Mouse (Mus musculus) hindbrain, embryonic 13.5 days (tissue): Measurements from ENCODE around the gene Erv3. TPM values are rescaled to one million over a fixed set of nuclear protein-coding genes. Genes with fewer than 3 reads are reported as not detected.

Experiments
- ATAC-seq: fragments of 200-750 bp; cut with Nextera tagmentation; 2 replicates; pipeline ENCODE4 v1.8.0; 2017; ENCODE audit warnings: moderate TSS enrichment; ENCODE audit not compliant: low FRiP score
- H3K27ac ChIP-seq: fragments of 300-500 bp; sonication (generic); 2 replicates; pipeline ENCODE4 v1.5.1; 2015; ENCODE audit warnings: inconsistent platforms, mild to moderate bottlenecking, moderate library complexity
- H3K27me3 ChIP-seq: fragments of 300-500 bp; sonication (generic); 2 replicates; pipeline ENCODE4 v1.6.1; 2015; ENCODE audit warnings: mild to moderate bottlenecking, inconsistent platforms
- H3K36me3 ChIP-seq: fragments of 300-500 bp; sonication (generic); 2 replicates; pipeline ENCODE4 v1.6.1; 2015; ENCODE audit warnings: mild to moderate bottlenecking, inconsistent platforms
- H3K4me1 ChIP-seq: fragments of 300-500 bp; sonication (generic); replicated peaks from 2 replicates; pipeline ENCODE4 v1.6.1; 2015; ENCODE audit warnings: inconsistent platforms
- H3K4me2 ChIP-seq: fragments of 300-500 bp; sonication (generic); 2 replicates; pipeline ENCODE4 v1.6.1; 2015; ENCODE audit warnings: inconsistent platforms, mild to moderate bottlenecking, moderate library complexity
- H3K4me3 ChIP-seq: fragments of 300-500 bp; sonication (generic); 2 replicates; pipeline ENCODE4 v1.5.1; 2015; ENCODE audit warnings: mild to moderate bottlenecking, inconsistent platforms
- H3K9ac ChIP-seq: fragments of 300-500 bp; sonication (generic); 2 replicates; pipeline ENCODE4 v1.6.1; 2015; ENCODE audit warnings: mild to moderate bottlenecking, inconsistent platforms
- H3K9me3 ChIP-seq: fragments of 300-500 bp; sonication (generic); 2 replicates; pipeline ENCODE4 v1.6.1; 2016; ENCODE audit warnings: inconsistent platforms
- WGBS: fragments of 180-500 bp; shearing (Covaris S2); methylation state at CpG from one replicate; pipeline ENCODE4 v1.1.7; 2015; 5-methylcytosine and 5-hydroxymethylcytosine counted together
- polyA plus RNA-seq: library from polyadenylated mRNA; unstranded; fragments of >200 nt; fragmentation: Nextera tagmentation; extraction: Ambion mirVana; gene quantifications from 2 replicates; pipeline ENCODE4 v1.2.1, GENCODE M21; 2015

Gene Erv3
- polyA plus RNA-seq: not detected in 2 replicates

- H3K9me3 ChIP-seq: no peaks in the 10 kb centered on the region
- H3K4me1 ChIP-seq: peaks cover 12% of the 10 kb centered on the region
- H3K36me3 ChIP-seq: no peaks in the 10 kb centered on the region
- H3K4me2 ChIP-seq: no peak within 1 kb of the TSS
- ATAC-seq: no peak
- no peak within 1 kb of the TSS for H3K4me3 ChIP-seq
- no peaks in the 10 kb centered on the region for H3K27me3 ChIP-seq
- WGBS: 96% methylated on average over 5 of the region's 5 CpGs
- no peak within 1 kb of the TSS for H3K9ac ChIP-seq
- H3K27ac ChIP-seq: no peak within 1 kb of the TSS
These were observed at the start of gene Erv3 for GRCm38 (mm10) chr2:131859721-131860120. Gene Erv3, minus strand, starts transcription at chr2:131859747.

GRCm38 (mm10) chr2:131908906-131909305 is 49.4 kb upstream of the Erv3 start:
- Histone ChIP-seq H3K27ac (no peak overlapping the region), H3K9me3 (no peaks in the 10 kb centered on the region), H3K4me2 (peak overlapping the region; percentile 66), H3K27me3 (no peaks in the 10 kb centered on the region), H3K9ac (no peak overlapping the region), H3K4me1 (peaks cover 32% of the 10 kb centered on the region), H3K36me3 (no peaks in the 10 kb centered on the region), H3K4me3 (peak overlapping the region; percentile 74; the same call in 1 of the 2 replicates)
- no peak for ATAC-seq
- 64% methylated on average over 1 of the region's 1 CpGs for WGBS

GRCm38 (mm10) chr2:131908351-131908861 is 48.9 kb upstream of the Erv3 start:
- H3K36me3 ChIP-seq: no peaks in the 10 kb centered on the region
- peaks cover 27% of the 10 kb centered on the region for H3K4me1 ChIP-seq
- no peak overlapping the region for H3K4me3 ChIP-seq
- no peak overlapping the region for H3K27ac ChIP-seq
- no peaks in the 10 kb centered on the region for H3K9me3 ChIP-seq
- H3K4me2 ChIP-seq: no peak overlapping the region
- 73% methylated on average over 7 of the region's 7 CpGs for WGBS
- H3K9ac ChIP-seq: no peak overlapping the region
- no peak for ATAC-seq
- H3K27me3 ChIP-seq: no peaks in the 10 kb centered on the region

- no peak overlapping the region for H3K27ac ChIP-seq
- WGBS: 84% methylated on average over 5 of the region's 5 CpGs
- no peaks in the 10 kb centered on the region for H3K9me3 ChIP-seq
- no peak overlapping the region for H3K4me2 ChIP-seq
- no peaks in the 10 kb centered on the region for H3K27me3 ChIP-seq
- ATAC-seq: no peak
- no peak overlapping the region for H3K9ac ChIP-seq
- no peaks in the 10 kb centered on the region for H3K36me3 ChIP-seq
- no peak overlapping the region for H3K4me3 ChIP-seq
- H3K4me1 ChIP-seq: peaks cover 18% of the 10 kb centered on the region
These were observed 47.8 kb upstream of the Erv3 start for GRCm38 (mm10) chr2:131907311-131907710.

- H3K9me3 ChIP-seq: no peaks in the 10 kb centered on the region
- no peak overlapping the region for H3K4me3 ChIP-seq
- WGBS: 69% methylated on average over 1 of the region's 1 CpGs
- H3K36me3 ChIP-seq: no peaks in the 10 kb centered on the region
- H3K27me3 ChIP-seq: no peaks in the 10 kb centered on the region
- H3K4me1 ChIP-seq: peaks cover 13% of the 10 kb centered on the region
- H3K9ac ChIP-seq: no peak overlapping the region
- no peak overlapping the region for H3K4me2 ChIP-seq
- no peak for ATAC-seq
- H3K27ac ChIP-seq: no peak overlapping the region
These were observed 47.3 kb upstream of the Erv3 start for GRCm38 (mm10) chr2:131906846-131907245.

- 90% methylated on average over 3 of the region's 3 CpGs for WGBS
- no peak overlapping the region for H3K9ac ChIP-seq
- H3K27ac ChIP-seq: no peak overlapping the region
- H3K4me3 ChIP-seq: no peak overlapping the region
- no peak overlapping the region for H3K4me2 ChIP-seq
- no peaks in the 10 kb centered on the region for H3K36me3 ChIP-seq
- no peaks in the 10 kb centered on the region for H3K27me3 ChIP-seq
- ATAC-seq: no peak
- H3K9me3 ChIP-seq: no peaks in the 10 kb centered on the region
- H3K4me1 ChIP-seq: peaks cover 7% of the 10 kb centered on the region
These were observed 46.7 kb upstream of the Erv3 start for GRCm38 (mm10) chr2:131906266-131906665.

GRCm38 (mm10) chr2:131905776-131906175 is 46.2 kb upstream of the Erv3 start:
- Histone ChIP-seq H3K4me1 (peaks cover 2% of the 10 kb centered on the region), H3K4me3 (no peak overlapping the region), H3K27me3 (no peaks in the 10 kb centered on the region), H3K9me3 (no peaks in the 10 kb centered on the region), H3K9ac (no peak overlapping the region), H3K36me3 (no peaks in the 10 kb centered on the region), H3K27ac (no peak overlapping the region), H3K4me2 (no peak overlapping the region)
- no peak for ATAC-seq
- 87% methylated on average over 6 of the region's 6 CpGs for WGBS

GRCm38 (mm10) chr2:131905025-131905424 is 45.5 kb upstream of the Erv3 start:
- Histone ChIP-seq H3K27me3 (no peaks in the 10 kb centered on the region), H3K36me3 (no peaks in the 10 kb centered on the region), H3K27ac (no peak overlapping the region), H3K4me2 (no peak overlapping the region), H3K9me3 (no peaks in the 10 kb centered on the region), H3K9ac (no peak overlapping the region), H3K4me3 (no peak overlapping the region), H3K4me1 (no peaks in the 10 kb centered on the region)
- 61% methylated on average over 5 of the region's 5 CpGs for WGBS
- ATAC-seq: no peak

GRCm38 (mm10) chr2:131902867-131903266 is 43.3 kb upstream of the Erv3 start:
- no peak overlapping the region for H3K27ac ChIP-seq
- H3K4me1 ChIP-seq: no peaks in the 10 kb centered on the region
- WGBS: 54% methylated on average over 8 of the region's 8 CpGs
- no peaks in the 10 kb centered on the region for H3K36me3 ChIP-seq
- H3K27me3 ChIP-seq: no peaks in the 10 kb centered on the region
- H3K9ac ChIP-seq: no peak overlapping the region
- no peak overlapping the region for H3K4me2 ChIP-seq
- ATAC-seq: no peak
- H3K9me3 ChIP-seq: no peaks in the 10 kb centered on the region
- no peak overlapping the region for H3K4me3 ChIP-seq

- Histone ChIP-seq H3K36me3 (no peaks in the 10 kb centered on the region), H3K4me3 (no peak overlapping the region), H3K27me3 (no peaks in the 10 kb centered on the region), H3K27ac (no peak overlapping the region), H3K9ac (no peak overlapping the region), H3K4me1 (no peaks in the 10 kb centered on the region), H3K9me3 (no peaks in the 10 kb centered on the region), H3K4me2 (no peak overlapping the region)
- WGBS: 38% methylated on average over 3 of the region's 3 CpGs
- ATAC-seq: no peak
These were observed 42.9 kb upstream of the Erv3 start for GRCm38 (mm10) chr2:131902423-131902822.

- Histone ChIP-seq H3K9me3 (no peaks in the 10 kb centered on the region), H3K4me1 (0 out of 2 replicates have a peak, but pooled peaks cover 1% of the 10 kb centered on the region), H3K4me2 (no peak overlapping the region), H3K36me3 (no peaks in the 10 kb centered on the region), H3K27ac (no peak overlapping the region), H3K9ac (no peak overlapping the region), H3K4me3 (no peak overlapping the region), H3K27me3 (no peaks in the 10 kb centered on the region)
- ATAC-seq: no peak
- 90% methylated on average over 12 of the region's 12 CpGs for WGBS
These were observed 38.0 kb upstream of the Erv3 start for GRCm38 (mm10) chr2:131897336-131898109.

- H3K27me3 ChIP-seq: no peaks in the 10 kb centered on the region
- H3K36me3 ChIP-seq: no peaks in the 10 kb centered on the region
- H3K9ac ChIP-seq: no peak overlapping the region
- no peak overlapping the region for H3K4me2 ChIP-seq
- no peak for ATAC-seq
- H3K27ac ChIP-seq: no peak overlapping the region
- no peak overlapping the region for H3K4me3 ChIP-seq
- no peaks in the 10 kb centered on the region for H3K9me3 ChIP-seq
- H3K4me1 ChIP-seq: peaks cover 8% of the 10 kb centered on the region; the same call in 1 of the 2 replicates
- 91% methylated on average over 4 of the region's 4 CpGs for WGBS
These were observed 36.5 kb upstream of the Erv3 start for GRCm38 (mm10) chr2:131896011-131896410.

GRCm38 (mm10) chr2:131895106-131895505 is 35.6 kb upstream of the Erv3 start:
- no peaks in the 10 kb centered on the region for H3K36me3 ChIP-seq
- no peak overlapping the region for H3K4me3 ChIP-seq
- peaks cover 8% of the 10 kb centered on the region; the same call in 1 of the 2 replicates for H3K4me1 ChIP-seq
- H3K27me3 ChIP-seq: no peaks in the 10 kb centered on the region
- H3K27ac ChIP-seq: no peak overlapping the region
- no peak overlapping the region for H3K9ac ChIP-seq
- no peak overlapping the region for H3K4me2 ChIP-seq
- WGBS: 88% methylated on average over 2 of the region's 2 CpGs
- no peak for ATAC-seq
- no peaks in the 10 kb centered on the region for H3K9me3 ChIP-seq
